Mouse (Mus musculus) limb, embryonic 12.5 days (tissue): ENCODE results near the gene Susd6. TPM values are rescaled to one million over a fixed set of nuclear protein-coding genes. Genes with fewer than 3 reads are reported as not detected.
A peak's percentile ranks its signal among the peaks of the same experiment; 100 is the strongest.

Source experiments
- ATAC-seq: fragments of 200-750 bp; cut with Nextera tagmentation; 2 replicates; pipeline ENCODE4 v1.8.0; 2017; ENCODE audit warnings: low read depth, moderate TSS enrichment; ENCODE audit not compliant: insufficient number of reproducible peaks, insufficient read depth, low FRiP score, low TSS enrichment
- H3K27ac ChIP-seq: fragments of 300-500 bp; sonication (generic); 2 replicates; pipeline ENCODE4 v1.5.1; 2016; ENCODE audit warnings: mild to moderate bottlenecking, moderate library complexity
- H3K27me3 ChIP-seq: fragments of 300-500 bp; sonication (generic); 2 replicates; pipeline ENCODE4 v1.6.1; 2016; ENCODE audit warnings: mild to moderate bottlenecking, moderate library complexity
- H3K36me3 ChIP-seq: fragments of 300-500 bp; sonication (generic); 2 replicates; pipeline ENCODE4 v1.6.1; 2016; ENCODE audit warnings: mild to moderate bottlenecking, moderate library complexity
- H3K4me1 ChIP-seq: fragments of 300-500 bp; sonication (generic); replicated peaks from 2 replicates; pipeline ENCODE4 v1.6.1; 2016
- H3K4me2 ChIP-seq: fragments of 300-500 bp; sonication (generic); 2 replicates; pipeline ENCODE4 v1.6.1; 2016; ENCODE audit warnings: mild to moderate bottlenecking, moderate library complexity
- H3K4me3 ChIP-seq: fragments of 300-500 bp; sonication (generic); replicated peaks from 2 replicates; pipeline ENCODE4 v1.5.1; 2016; ENCODE audit warnings: mild to moderate bottlenecking
- H3K9ac ChIP-seq: fragments of 300-500 bp; sonication (generic); replicated peaks from 2 replicates; pipeline ENCODE4 v1.6.1; 2016; ENCODE audit warnings: mild to moderate bottlenecking, moderate library complexity
- H3K9me3 ChIP-seq: fragments of 300-500 bp; sonication (generic); 2 replicates; pipeline ENCODE4 v1.6.1; 2016; ENCODE audit warnings: mild to moderate bottlenecking, moderate library complexity
- WGBS: fragments of 180-500 bp; shearing (Covaris S2); methylation state at CpG from one replicate; pipeline ENCODE4 v1.1.7; 2016; 5-methylcytosine and 5-hydroxymethylcytosine counted together
- polyA plus RNA-seq: library from polyadenylated mRNA; unstranded; fragments of >200 nt; fragmentation: Nextera tagmentation; extraction: Ambion mirVana; gene quantifications from 2 replicates; pipeline ENCODE4 v1.2.1, GENCODE M21; 2016

Gene Susd6
- polyA plus RNA-seq, 1 experiment from 2014 or later, result 14.1 TPM

- no peak overlapping the region for H3K9ac ChIP-seq
- no peak overlapping the region for H3K27ac ChIP-seq
- ATAC-seq, result no peak
- no peak overlapping the region for H3K4me3 ChIP-seq
- H3K9me3 ChIP-seq, result no peaks in the 10 kb centered on the region
- H3K4me1 ChIP-seq, result no peaks in the 10 kb centered on the region
- no peaks in the 10 kb centered on the region for H3K27me3 ChIP-seq
- H3K36me3 ChIP-seq, result peaks cover 51% of the 10 kb centered on the region
- 85% methylated on average over 6 of the region's 6 CpGs for whole genome bisulfite sequencing
- no peak overlapping the region for H3K4me2 ChIP-seq
These were observed 87.8 kb downstream of the Susd6 start for GRCm38 (mm10) chr12:80878093-80878430.

DNA sequence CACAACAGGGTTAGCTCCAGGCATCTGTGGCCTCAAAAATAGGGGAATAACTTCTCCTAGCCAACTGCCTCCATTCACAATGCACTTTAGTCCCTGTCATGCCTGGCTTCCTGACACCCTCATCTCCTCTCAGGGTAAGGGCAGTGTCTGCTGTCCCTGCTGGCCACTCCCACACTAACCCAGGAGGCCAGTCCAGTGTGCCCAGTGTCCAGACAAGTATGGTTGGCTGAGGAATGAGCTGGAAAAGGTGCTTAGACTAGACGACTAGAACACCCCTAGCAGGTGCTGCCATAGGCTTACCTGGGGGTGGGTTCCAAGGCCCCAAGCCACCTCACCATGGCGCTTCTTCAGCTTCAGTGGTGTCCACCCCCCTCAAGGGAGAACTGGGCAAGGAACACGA lies 88.3 kb downstream of the Susd6 start:
- no peak for ATAC-seq
- no peaks in the 10 kb centered on the region for H3K27me3 ChIP-seq
- H3K9ac ChIP-seq, result no peak overlapping the region
- no peak overlapping the region for H3K27ac ChIP-seq
- H3K36me3 ChIP-seq, result peaks cover 49% of the 10 kb centered on the region
- no peaks in the 10 kb centered on the region for H3K9me3 ChIP-seq
- no peak overlapping the region for H3K4me3 ChIP-seq
- no peaks in the 10 kb centered on the region for H3K4me1 ChIP-seq
- WGBS, result 70% methylated on average over 3 of the region's 3 CpGs
- no peak overlapping the region for H3K4me2 ChIP-seq

- Histone ChIP-seq H3K27me3 (no peaks in the 10 kb centered on the region), H3K36me3 (peaks cover 43% of the 10 kb centered on the region), H3K9me3 (no peaks in the 10 kb centered on the region), H3K9ac (no peak overlapping the region), H3K4me2 (no peak overlapping the region), H3K27ac (no peak overlapping the region), H3K4me1 (no peaks in the 10 kb centered on the region), H3K4me3 (no peak overlapping the region)
- WGBS, result 46% methylated on average over 4 of the region's 4 CpGs
- no peak for ATAC-seq
These were observed 89.0 kb downstream of the Susd6 start for GRCm38 (mm10) chr12:80879267-80879666.

DNA sequence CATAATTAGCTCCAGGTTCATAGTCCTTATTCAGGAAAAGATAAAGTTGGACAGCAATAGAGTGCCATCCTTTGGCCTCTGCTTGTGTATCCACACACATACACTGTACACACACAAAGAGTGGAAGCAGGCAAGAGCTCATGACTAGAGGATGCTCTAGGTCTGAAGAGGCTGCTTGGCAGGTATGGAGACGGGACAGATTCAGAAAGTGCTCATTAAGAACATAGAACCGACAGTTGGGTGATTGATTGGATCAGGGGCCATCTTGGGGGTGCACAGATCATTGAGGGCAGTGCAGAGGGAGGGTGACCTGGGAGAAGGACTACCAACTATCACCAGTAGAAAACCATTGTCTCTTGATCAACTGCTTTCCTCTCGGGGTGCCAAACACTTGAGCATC lies 90.8 kb downstream of the Susd6 start:
- ATAC-seq, result no peak
- H3K4me3 ChIP-seq, result no peak overlapping the region

DNA sequence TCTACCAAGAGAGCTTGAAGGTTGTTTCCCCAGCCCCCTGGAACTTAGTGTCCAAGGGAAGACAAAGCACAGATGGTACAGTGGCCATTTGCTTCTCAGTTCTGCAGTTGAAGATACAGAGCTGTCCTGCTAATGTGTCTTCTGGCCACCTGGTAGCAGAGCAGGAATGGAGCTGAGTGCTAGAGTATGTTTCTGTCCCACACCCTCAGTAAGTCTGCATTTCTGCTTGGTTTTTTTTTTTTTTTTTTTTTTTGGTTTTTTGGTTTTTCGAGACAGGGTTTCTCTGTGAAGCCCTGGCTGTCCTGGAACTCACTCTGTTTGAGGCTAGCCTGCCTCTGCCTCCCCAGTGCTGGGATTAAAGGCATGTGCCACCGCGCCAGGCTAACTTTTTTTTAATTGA lies 93.0 kb downstream of the Susd6 start:
- Histone ChIP-seq H3K4me1 (peaks cover 7% of the 10 kb centered on the region; the same call in 1 of the 2 replicates), H3K27ac (no peak overlapping the region), H3K36me3 (peaks cover 10% of the 10 kb centered on the region), H3K9ac (no peak overlapping the region), H3K4me2 (no peak overlapping the region), H3K4me3 (no peak overlapping the region), H3K9me3 (no peaks in the 10 kb centered on the region), H3K27me3 (no peaks in the 10 kb centered on the region)
- 93% methylated on average over 3 of the region's 3 CpGs for WGBS
- ATAC-seq, result no peak

More for the DNA sequence above, 90.8 kb downstream of the Susd6 start:
- Histone ChIP-seq H3K4me1 (peaks cover 7% of the 10 kb centered on the region; the same call in 1 of the 2 replicates), H3K36me3 (peaks cover 28% of the 10 kb centered on the region), H3K9me3 (no peaks in the 10 kb centered on the region), H3K4me2 (no peak overlapping the region), H3K9ac (no peak overlapping the region), H3K27me3 (no peaks in the 10 kb centered on the region), H3K27ac (no peak overlapping the region)
- WGBS, result 84% methylated on average over 3 of the region's 3 CpGs

- peaks cover 5% of the 10 kb centered on the region; the same call in 1 of the 2 replicates for H3K36me3 ChIP-seq
- H3K27ac ChIP-seq, result no peak overlapping the region
- H3K27me3 ChIP-seq, result no peaks in the 10 kb centered on the region
- H3K9me3 ChIP-seq, result no peaks in the 10 kb centered on the region
- no peak overlapping the region for H3K9ac ChIP-seq
- peaks cover 7% of the 10 kb centered on the region; the same call in 1 of the 2 replicates for H3K4me1 ChIP-seq
- no peak overlapping the region for H3K4me3 ChIP-seq
- no peak overlapping the region for H3K4me2 ChIP-seq
- ATAC-seq, result no peak
- WGBS, result 67% methylated on average over 5 of the region's 5 CpGs
These were observed 93.6 kb downstream of the Susd6 start for GRCm38 (mm10) chr12:80883881-80884280.

DNA sequence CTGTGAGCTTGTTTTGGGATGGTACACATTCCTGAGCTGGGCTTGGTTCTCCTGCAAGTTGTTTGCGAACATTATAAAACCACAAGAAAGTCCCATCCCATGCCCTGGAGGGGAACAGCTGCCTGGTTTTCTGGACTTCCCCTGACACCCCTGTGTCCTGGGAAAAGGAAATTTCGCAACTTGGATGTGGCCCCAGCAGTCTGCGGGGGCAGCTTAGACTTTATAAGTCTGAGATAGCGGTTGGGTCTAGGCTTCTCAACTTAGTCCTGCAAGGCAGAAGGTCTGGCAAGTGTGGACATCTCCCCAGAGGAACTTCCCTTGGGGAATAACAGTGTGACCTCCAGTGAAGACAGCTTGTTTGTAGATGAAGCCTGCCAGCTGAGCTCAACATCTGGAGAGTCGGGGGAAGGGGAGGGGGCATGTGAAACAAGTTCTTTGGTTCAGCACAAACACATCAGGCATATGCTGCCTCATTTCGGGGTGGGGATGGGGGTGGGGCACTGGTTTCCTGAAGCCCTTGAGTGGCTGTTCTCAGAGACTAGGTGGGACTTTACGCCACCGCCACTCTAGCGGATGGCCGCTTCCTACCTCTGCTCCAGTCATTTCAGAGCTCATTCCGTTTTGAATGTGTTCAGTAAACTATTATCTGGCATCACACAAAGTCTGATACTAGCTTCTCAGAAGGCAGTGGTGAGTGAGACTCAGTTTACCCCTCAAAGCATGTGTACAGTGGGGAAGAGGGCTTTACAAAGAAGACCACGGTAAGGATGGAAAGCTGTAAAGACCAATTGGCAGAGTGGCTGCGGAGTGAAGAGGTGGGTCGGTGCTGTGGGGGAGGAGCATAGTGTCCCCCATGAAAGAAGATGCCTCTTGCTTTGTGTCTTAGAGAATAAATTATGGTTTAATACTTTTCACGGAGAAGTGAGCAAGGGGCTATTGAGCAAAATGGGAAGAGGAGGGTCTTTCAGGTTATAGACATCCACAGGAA lies 95.3 kb downstream of the Susd6 start:
- peaks cover 7% of the 10 kb centered on the region; the same call in 1 of the 2 replicates for H3K9me3 ChIP-seq
- no peak overlapping the region for H3K27ac ChIP-seq
- no peaks in the 10 kb centered on the region for H3K27me3 ChIP-seq
- H3K9ac ChIP-seq, result no peak overlapping the region
- peaks cover 7% of the 10 kb centered on the region; the same call in 1 of the 2 replicates for H3K4me1 ChIP-seq
- H3K4me2 ChIP-seq, result peak overlapping the region; percentile 45
- H3K36me3 ChIP-seq, result no peaks in the 10 kb centered on the region
- peak; percentile 47; the same call in 1 of the 2 replicates for ATAC-seq
- 40% methylated on average over 15 of the region's 15 CpGs for WGBS
- no peak overlapping the region; the same call in 1 of the 2 replicates for H3K4me3 ChIP-seq

- WGBS, result 81% methylated on average over 2 of the region's 2 CpGs
- Histone ChIP-seq H3K9ac (no peak overlapping the region), H3K4me3 (no peak overlapping the region), H3K4me2 (no peak overlapping the region), H3K27ac (no peak overlapping the region), H3K36me3 (no peaks in the 10 kb centered on the region), H3K27me3 (no peaks in the 10 kb centered on the region), H3K9me3 (peaks cover 7% of the 10 kb centered on the region; the same call in 1 of the 2 replicates), H3K4me1 (peaks cover 7% of the 10 kb centered on the region; the same call in 1 of the 2 replicates)
- ATAC-seq, result no peak
These were observed 96.7 kb downstream of the Susd6 start for GRCm38 (mm10) chr12:80887036-80887435.

GRCm38 (mm10) chr12:80889331-80889730 lies 99.0 kb downstream of the Susd6 start:
- no peak for ATAC-seq
- peaks cover 7% of the 10 kb centered on the region; the same call in 1 of the 2 replicates for H3K9me3 ChIP-seq
- no peak overlapping the region for H3K9ac ChIP-seq
- WGBS, result 87% methylated on average over 3 of the region's 3 CpGs
- H3K27ac ChIP-seq, result no peak overlapping the region
- no peaks in the 10 kb centered on the region for H3K36me3 ChIP-seq
- H3K4me3 ChIP-seq, result no peak overlapping the region
- no peaks in the 10 kb centered on the region for H3K27me3 ChIP-seq
- H3K4me2 ChIP-seq, result no peak overlapping the region
- H3K4me1 ChIP-seq, result peaks cover 7% of the 10 kb centered on the region; the same call in 1 of the 2 replicates

GRCm38 (mm10) chr12:80891074-80891473 lies 100.8 kb downstream of the Susd6 start:
- Histone ChIP-seq H3K27me3 (no peaks in the 10 kb centered on the region), H3K9ac (no peak overlapping the region), H3K4me1 (no peaks in the 10 kb centered on the region; the same call in 1 of the 2 replicates), H3K36me3 (no peaks in the 10 kb centered on the region), H3K4me3 (no peak overlapping the region), H3K27ac (no peak overlapping the region), H3K9me3 (peaks cover 7% of the 10 kb centered on the region; the same call in 1 of the 2 replicates), H3K4me2 (no peak overlapping the region)
- WGBS, result 88% methylated on average over 2 of the region's 2 CpGs
- no peak for ATAC-seq

DNA sequence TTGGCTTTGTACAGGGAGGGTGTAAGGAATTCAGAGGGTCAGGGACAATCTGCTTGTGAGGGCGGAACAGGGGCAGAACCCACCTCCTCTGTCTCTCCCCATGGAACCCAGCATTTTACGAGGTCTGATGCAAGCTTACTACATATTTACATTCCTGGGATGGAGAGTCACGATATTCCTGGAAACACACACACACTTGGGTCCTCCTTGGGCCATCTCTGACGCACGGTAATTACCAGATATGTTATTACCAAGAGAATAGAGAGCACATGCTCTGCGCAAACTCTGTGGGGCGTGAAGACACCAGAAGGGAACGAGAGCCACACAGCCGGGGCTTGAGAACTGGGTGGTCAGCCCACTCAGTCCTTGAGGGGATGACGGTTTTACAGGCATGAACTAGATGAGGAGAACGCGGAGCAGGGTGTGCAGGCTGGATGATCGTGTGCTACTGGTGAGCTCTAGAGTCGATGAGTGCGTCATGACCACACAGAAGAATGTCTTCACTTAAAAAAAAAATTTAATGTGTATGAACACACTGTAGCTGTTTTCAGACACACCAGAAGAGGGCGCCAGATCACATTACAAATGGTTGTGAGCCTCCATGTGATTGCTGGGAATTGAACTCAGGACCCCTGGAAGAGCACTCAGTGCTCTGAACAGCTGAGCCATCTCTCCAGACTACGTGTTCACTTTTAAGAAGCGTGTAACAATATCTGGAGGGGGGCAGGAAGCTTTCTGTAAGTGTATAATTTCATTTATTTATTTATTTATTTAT lies 103.6 kb downstream of the Susd6 start:
- H3K27ac ChIP-seq, result no peak overlapping the region
- H3K36me3 ChIP-seq, result no peaks in the 10 kb centered on the region
- no peak overlapping the region for H3K4me3 ChIP-seq
- H3K9me3 ChIP-seq, result peaks cover 11% of the 10 kb centered on the region; the same call in 1 of the 2 replicates
- no peaks in the 10 kb centered on the region; the same call in 1 of the 2 replicates for H3K4me1 ChIP-seq
- H3K4me2 ChIP-seq, result no peak overlapping the region
- no peak for ATAC-seq
- H3K27me3 ChIP-seq, result no peaks in the 10 kb centered on the region
- WGBS, result 87% methylated on average over 18 of the region's 18 CpGs
- no peak overlapping the region for H3K9ac ChIP-seq
